Mouse (Mus musculus) MEL (cell line): Measurements from ENCODE around the gene Eprs.

Experiments
- CTCF ChIP-seq, 3 experiments: IDR thresholded peaks in 2 of 3; conservative IDR thresholded peaks in 1 of 3; 2 replicates each; pipeline ENCODE4 v1.5.1; 2011 to 2012; ENCODE audit warnings: low read length in 3 of 3, low read depth in 2 of 3, mild to moderate bottlenecking in 2 of 3, improper control_type of control experiment in 1 of 3, inconsistent platforms in 1 of 3, mixed read lengths in 1 of 3, moderate library complexity in 1 of 3; ENCODE audit not compliant: control insufficient read depth in 1 of 3, insufficient read depth in 1 of 3, poor library complexity in 1 of 3, severe bottlenecking in 1 of 3
- GABPA ChIP-seq: IDR thresholded peaks from 2 replicates; pipeline ENCODE4 v1.6.1; 2012; ENCODE audit warnings: low read depth, mild to moderate bottlenecking, inconsistent platforms, low read length, improper control_type of control experiment, moderate library complexity
- HCFC1 ChIP-seq: IDR thresholded peaks from 2 replicates; pipeline ENCODE4 v1.6.1; 2012; ENCODE audit warnings: low read depth, mild to moderate bottlenecking, inconsistent platforms, low read length, improper control_type of control experiment, moderate library complexity
- MEF2A ChIP-seq: IDR thresholded peaks from 2 replicates; pipeline ENCODE4 v1.6.1; 2014; ENCODE audit warnings: low read depth, mild to moderate bottlenecking, inconsistent platforms, low read length, improper control_type of control experiment; ENCODE audit not compliant: poor library complexity, insufficient replicate concordance, severe bottlenecking; ENCODE audit errors: extremely low read depth
- MXI1 ChIP-seq: IDR thresholded peaks from 2 replicates; pipeline ENCODE4 v1.6.1; 2011; ENCODE audit warnings: mild to moderate bottlenecking, low read depth, low read length, improper control_type of control experiment
- MYC ChIP-seq: IDR thresholded peaks from 2 replicates; pipeline ENCODE4 v1.6.1; 2011; ENCODE audit warnings: low read depth, mild to moderate bottlenecking, low read length, improper control_type of control experiment, moderate library complexity
- POLR2A ChIP-seq, 2 experiments: IDR thresholded peaks; 2 replicates each; pipeline ENCODE4 v1.6.1; 2011 to 2012; ENCODE audit warnings: low read length in 2 of 2, mild to moderate bottlenecking in 2 of 2, control low read depth in 1 of 2, improper control_type of control experiment in 1 of 2, low read depth in 1 of 2, moderate library complexity in 1 of 2; ENCODE audit not compliant: control insufficient read depth in 1 of 2, insufficient read depth in 1 of 2, poor library complexity in 1 of 2
- RAD21 ChIP-seq: IDR thresholded peaks from 2 replicates; pipeline ENCODE4 v1.6.1; 2011; ENCODE audit warnings: mild to moderate bottlenecking, low read depth, low read length, improper control_type of control experiment
- SMC3 ChIP-seq: IDR thresholded peaks from 2 replicates; pipeline ENCODE4 v1.6.1; 2011; ENCODE audit warnings: low read depth, low read length, improper control_type of control experiment
- USF1 ChIP-seq: IDR thresholded peaks from 2 replicates; pipeline ENCODE4 v1.6.1; 2014; ENCODE audit warnings: low read depth, mild to moderate bottlenecking, inconsistent platforms, low read length, improper control_type of control experiment, moderate library complexity
- ZNF384 ChIP-seq: IDR thresholded peaks from 2 replicates; pipeline ENCODE4 v1.6.1; 2012; ENCODE audit warnings: low read depth, mild to moderate bottlenecking, inconsistent platforms, low read length, improper control_type of control experiment

DNA sequence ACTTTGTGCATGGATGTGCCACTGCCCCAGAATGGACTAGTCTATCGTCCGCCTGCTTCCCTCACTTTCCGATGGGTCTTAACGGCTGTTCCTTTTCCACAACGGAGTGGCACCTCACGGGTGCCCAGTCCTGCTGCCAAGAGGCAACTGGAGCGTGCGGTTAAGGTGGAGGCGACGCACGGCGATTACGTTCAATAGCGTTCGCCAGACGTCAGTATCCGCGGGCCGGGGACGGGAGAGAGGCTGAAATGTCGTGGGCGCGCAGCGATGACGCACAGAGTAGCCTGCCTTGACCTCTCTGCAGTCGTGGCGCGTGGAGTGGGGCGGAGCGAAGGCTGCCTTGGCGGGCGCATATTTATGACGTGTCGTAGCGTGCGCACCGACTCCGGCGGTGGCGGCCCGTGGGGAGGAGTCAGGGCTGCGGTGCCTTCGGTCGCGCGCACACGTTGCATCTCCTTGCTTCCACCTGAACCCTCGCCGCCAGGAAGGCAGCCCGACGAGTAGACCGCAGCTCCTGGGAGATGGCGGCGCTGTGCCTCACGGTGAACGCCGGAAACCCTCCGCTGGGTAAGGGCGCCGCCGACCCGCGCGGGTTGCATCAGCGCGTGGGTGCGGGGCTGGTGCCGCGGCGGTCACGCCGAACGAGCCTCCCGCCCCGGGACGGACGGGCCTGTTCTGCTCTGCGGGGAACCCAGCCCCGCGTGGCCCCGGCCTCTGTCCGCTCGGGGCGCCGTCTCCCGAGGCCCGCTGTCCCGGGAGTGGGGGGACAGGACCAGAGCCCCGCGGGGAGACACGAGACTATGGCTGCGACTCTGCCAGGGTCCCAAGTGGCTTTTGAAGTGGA, at the start of gene Eprs:
- TF ChIP-seq RAD21 (no peak), MYC (peak; percentile 93), CTCF (IDR thresholded peaks at IDR 0.05 in 2 of 3, conservative IDR thresholded peaks at IDR 0.05 in 1 of 3; ENCODE audit: control insufficient read depth in 1 of 3, insufficient read depth in 1 of 3, low read depth in 2 of 3, low read length in 3 of 3, poor library complexity in 1 of 3, severe bottlenecking in 1 of 3) (no peak), SMC3 (no peak), ZNF384 (no peak), POLR2A (IDR thresholded peaks at IDR 0.05; ENCODE audit: control insufficient read depth in 1 of 2, insufficient read depth in 1 of 2, low read depth in 1 of 2, low read length in 2 of 2, poor library complexity in 1 of 2) (peak; percentile 74 to 97), GABPA (peak; percentile 66; the same call in 1 of the 2 replicates), MXI1 (peak; percentile 97), MEF2A (no peak), HCFC1 (peak; percentile 96), USF1 (0 out of 2 replicates have a peak, but pooled peaks have one; percentile 6)
